Mouse (Mus musculus): ENCODE data around the gene Pgm3. TPM values are rescaled to one million over a fixed set of nuclear protein-coding genes. Genes with fewer than 3 reads are reported as not detected.
A peak's percentile ranks its signal among the peaks of the same experiment; 100 is the strongest.
"Not testable (repeated sequence)": the region's sequence is repeated elsewhere in the genome, so short reads cannot be mapped to it uniquely, and the experiment has no call there.

The Pgm3 gene
- polyA plus RNA-seq (2012; rRNA removed), result 9.4 and 12.4 TPM in 2 replicates

GRCm38 (mm10) chr9:86571540-86572135 lies at the start of gene Pgm3, which contains the start of gene Rwdd2a:
Gene Pgm3, minus strand, starts transcription at chr9:86571842.
Gene Rwdd2a, plus strand, starts transcription at chr9:86571991.
- DNase-seq (ENCODE audit: low spot score), result peak; percentile 90

GRCm38 (mm10) chr9:86619341-86620139 lies 47.9 kb upstream of the Pgm3 start:
- DNase-seq (ENCODE audit: low spot score), result no peak

- no peak for DNase-seq (ENCODE audit: low spot score)
These were observed 46.3 kb upstream of the Pgm3 start for GRCm38 (mm10) chr9:86617837-86618492.

- no peak for DNase-seq (ENCODE audit: low spot score)
These were observed 44.1 kb upstream of the Pgm3 start for GRCm38 (mm10) chr9:86615765-86616164.

- DNase-seq (ENCODE audit: low spot score), result no peak
These were observed 40.4 kb upstream of the Pgm3 start for GRCm38 (mm10) chr9:86612091-86612490.

- DNase-seq (ENCODE audit: low spot score), result no peak
These were observed 34.1 kb upstream of the Pgm3 start for GRCm38 (mm10) chr9:86605776-86606175.

- DNase-seq (ENCODE audit: low spot score), result no peak
These were observed 28.2 kb upstream of the Pgm3 start for GRCm38 (mm10) chr9:86599723-86600303.

- DNase-seq (ENCODE audit: low spot score), result not testable (repeated sequence)
These were observed 25.3 kb upstream of the Pgm3 start for GRCm38 (mm10) chr9:86596983-86597382.

GRCm38 (mm10) chr9:86594357-86594767 lies 22.7 kb upstream of the Pgm3 start:
- DNase-seq (ENCODE audit: low spot score), result not testable (repeated sequence)

GRCm38 (mm10) chr9:86592676-86593668 lies 21.3 kb upstream of the Pgm3 start:
- DNase-seq (ENCODE audit: low spot score), result no peak

- no peak for DNase-seq (ENCODE audit: low spot score)
These were observed 15.6 kb upstream of the Pgm3 start for GRCm38 (mm10) chr9:86587019-86587795.

GRCm38 (mm10) chr9:86583740-86584139 lies 12.1 kb upstream of the Pgm3 start:
- DNase-seq (ENCODE audit: low spot score), result no peak

- DNase-seq (ENCODE audit: low spot score), result no peak
These were observed 8.0 kb upstream of the Pgm3 start for GRCm38 (mm10) chr9:86579657-86580056.

- DNase-seq (ENCODE audit: low spot score), result no peak
These were observed 3.5 kb upstream of the Pgm3 start for GRCm38 (mm10) chr9:86575178-86575577.

GRCm38 (mm10) chr9:86573616-86574303 lies 2.1 kb upstream of the Pgm3 start:
- no peak for DNase-seq (ENCODE audit: low spot score)

GRCm38 (mm10) chr9:86572636-86573291 lies 1.1 kb upstream of the Pgm3 start:
- DNase-seq (ENCODE audit: low spot score), result peak; percentile 39

GRCm38 (mm10) chr9:86572196-86572595 lies 554 bp upstream of the Pgm3 start:
- no peak for DNase-seq (ENCODE audit: low spot score)

- no peak for DNase-seq (ENCODE audit: low spot score)
These were observed 696 bp downstream of the Pgm3 start for GRCm38 (mm10) chr9:86570946-86571345.

- DNase-seq (ENCODE audit: low spot score), result no peak
These were observed 1.3 kb downstream of the Pgm3 start for GRCm38 (mm10) chr9:86570261-86570890.
